Mouse (Mus musculus) right cerebral cortex, postnatal 4 days (tissue): ENCODE measurements around the gene Vps33a.
"Not testable (repeated sequence)": the region's sequence is repeated elsewhere in the genome, so short reads cannot be mapped to it uniquely, and the experiment has no call there.

Experiments used
- DNase-seq: peaks from one replicate; pipeline ENCODE4 v3.0.0-alpha.2; 2022

Gene Vps33a

GRCm38 (mm10) chr5:123523692-123524392, 49.0 kb downstream of the Vps33a start, which contains the start of gene Diablo:
TSS of gene Diablo (minus strand) at chr5:123524176.
- peak; percentile 97 for DNase-seq

GRCm38 (mm10) chr5:123522166-123522565, 50.7 kb downstream of the Vps33a start:
- no peak for DNase-seq

GRCm38 (mm10) chr5:123521621-123522020, 51.2 kb downstream of the Vps33a start:
- DNase-seq = no peak

GRCm38 (mm10) chr5:123520666-123521065, 52.2 kb downstream of the Vps33a start:
- no peak for DNase-seq

GRCm38 (mm10) chr5:123514871-123515270, 58.0 kb downstream of the Vps33a start:
- DNase-seq = no peak

GRCm38 (mm10) chr5:123512102-123512501, 60.7 kb downstream of the Vps33a start:
- no peak for DNase-seq

GRCm38 (mm10) chr5:123511426-123511825, 61.4 kb downstream of the Vps33a start:
- not testable (repeated sequence) for DNase-seq

GRCm38 (mm10) chr5:123510160-123510559, 62.7 kb downstream of the Vps33a start, which contains the start of gene B3gnt4:
TSS of gene B3gnt4 (plus strand) at chr5:123510460.
- DNase-seq = no peak

GRCm38 (mm10) chr5:123508921-123509320, 63.9 kb downstream of the Vps33a start:
- DNase-seq = no peak

- peak; percentile 93 for DNase-seq
Measured at GRCm38 (mm10) chr5:123507936-123508723, 64.7 kb downstream of the Vps33a start.

GRCm38 (mm10) chr5:123501973-123502372, 70.9 kb downstream of the Vps33a start:
- no peak for DNase-seq

GRCm38 (mm10) chr5:123499717-123500116, 73.1 kb downstream of the Vps33a start:
- DNase-seq = no peak

- no peak for DNase-seq
Measured at GRCm38 (mm10) chr5:123489935-123490334, 82.9 kb downstream of the Vps33a start.

GRCm38 (mm10) chr5:123489112-123489785, 83.6 kb downstream of the Vps33a start, which contains the start of the genes Lrrc43 and Il31:
TSS of gene Lrrc43 (plus strand) at chr5:123489305.
TSS of gene Il31 (minus strand) at chr5:123489489.
- DNase-seq = no peak

- no peak for DNase-seq
Measured at GRCm38 (mm10) chr5:123487659-123488395, 85.0 kb downstream of the Vps33a start.
